Mouse (Mus musculus): Measurements from ENCODE around the gene Akap13.

Akap13 gene

GRCm38 (mm10) chr7:75463579-75464162, 8.3 kb downstream of the Akap13 start:
- no peak for DNase-seq

GRCm38 (mm10) chr7:75467791-75468190, 12.5 kb downstream of the Akap13 start:
- no peak for DNase-seq

DNA sequence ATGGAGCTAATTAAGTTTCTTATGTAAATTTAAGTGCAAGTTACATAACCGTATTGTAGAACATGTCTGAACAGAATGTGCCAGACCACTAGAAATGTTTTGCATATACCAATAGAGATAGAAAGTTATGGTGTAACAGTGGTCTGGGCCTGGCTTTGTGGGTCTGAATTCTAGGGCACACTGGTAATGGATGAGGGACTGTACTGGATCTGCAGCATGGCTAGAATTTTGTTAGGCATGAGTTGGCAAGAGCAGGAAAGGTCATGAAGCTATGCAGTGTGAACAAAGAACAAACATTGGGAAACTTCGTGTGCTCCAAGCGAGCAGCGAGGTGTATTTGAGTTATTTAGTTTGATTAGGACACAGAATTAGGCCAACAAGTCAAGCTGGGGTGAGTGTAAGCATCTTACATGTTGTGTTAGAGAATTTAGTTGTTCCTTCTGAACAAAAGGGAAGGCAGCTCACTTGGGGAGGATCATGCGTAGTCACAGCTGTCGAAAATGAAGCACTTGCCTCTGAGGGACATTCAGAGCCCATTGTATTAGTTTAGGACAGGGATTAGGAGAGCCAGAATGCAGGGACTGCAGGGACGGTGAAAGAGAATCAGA, 15.1 kb downstream of the Akap13 start:
- DNase-seq: peak; percentile 66

DNA sequence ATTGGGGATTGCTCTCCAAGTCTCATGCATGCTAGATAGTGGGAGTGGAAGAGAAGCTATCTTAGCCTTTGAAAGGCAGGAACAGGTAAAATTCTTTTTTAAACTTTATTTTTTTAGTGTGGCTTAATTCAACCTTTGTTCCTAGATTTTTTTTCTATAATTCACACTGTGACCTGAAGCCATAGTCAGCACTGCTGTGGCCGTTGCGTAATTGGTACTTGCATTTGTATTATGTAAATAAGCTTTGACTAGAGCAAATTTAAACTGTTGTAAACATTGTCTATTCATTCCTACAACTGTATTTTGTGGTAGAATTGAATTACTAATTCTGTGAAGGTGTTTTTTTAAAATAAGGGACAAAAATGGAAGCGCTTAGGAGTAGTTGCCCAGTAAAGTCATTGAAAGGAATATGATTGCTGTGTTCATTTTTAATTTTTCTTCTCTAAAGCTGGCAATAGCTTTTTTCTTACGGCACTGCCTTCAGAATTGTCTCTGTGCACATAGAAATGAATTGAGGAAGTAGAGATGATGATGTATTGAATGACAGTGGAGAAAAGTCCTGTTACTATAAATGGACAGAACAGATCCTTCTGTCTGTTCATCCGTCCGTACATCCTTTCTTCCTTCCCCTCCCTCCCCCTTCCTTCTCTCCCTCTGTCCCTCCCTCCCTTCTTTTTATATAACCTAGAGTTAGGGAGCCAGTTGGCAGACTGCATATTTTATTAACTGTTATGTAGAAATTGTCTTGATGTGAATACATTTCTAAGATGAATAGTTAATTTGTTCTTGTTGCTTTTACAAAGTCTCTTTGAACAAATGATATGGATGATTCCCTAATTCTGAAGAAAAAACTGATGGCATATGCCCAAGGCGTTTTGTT, 17.2 kb downstream of the Akap13 start:
- no peak for DNase-seq

DNA sequence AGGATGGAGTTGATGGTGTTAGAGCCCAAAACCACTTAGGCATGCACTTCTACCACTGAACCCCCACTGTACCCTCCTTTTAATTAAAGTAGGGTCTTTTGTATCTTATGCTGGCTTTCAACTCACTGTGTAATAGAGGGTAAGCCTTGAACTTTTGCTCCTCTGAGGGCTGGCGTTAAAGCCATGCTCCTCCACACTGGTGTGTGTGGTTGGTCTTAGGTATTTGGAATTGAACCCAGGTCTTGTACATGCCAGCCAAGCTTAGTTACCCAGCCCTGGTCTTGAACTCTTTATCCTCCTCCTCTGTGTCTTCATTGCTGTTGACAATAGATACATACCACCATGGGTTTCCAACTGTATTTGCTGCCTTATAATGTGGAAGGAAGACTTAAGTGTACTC, 18.0 kb downstream of the Akap13 start:
- DNase-seq: peak; percentile 51

- peak; percentile 46 for DNase-seq
Observed at GRCm38 (mm10) chr7:75474064-75474463, 18.7 kb downstream of the Akap13 start.

- DNase-seq: peak; percentile 8
Observed at GRCm38 (mm10) chr7:75474564-75475150, 19.3 kb downstream of the Akap13 start.

DNA sequence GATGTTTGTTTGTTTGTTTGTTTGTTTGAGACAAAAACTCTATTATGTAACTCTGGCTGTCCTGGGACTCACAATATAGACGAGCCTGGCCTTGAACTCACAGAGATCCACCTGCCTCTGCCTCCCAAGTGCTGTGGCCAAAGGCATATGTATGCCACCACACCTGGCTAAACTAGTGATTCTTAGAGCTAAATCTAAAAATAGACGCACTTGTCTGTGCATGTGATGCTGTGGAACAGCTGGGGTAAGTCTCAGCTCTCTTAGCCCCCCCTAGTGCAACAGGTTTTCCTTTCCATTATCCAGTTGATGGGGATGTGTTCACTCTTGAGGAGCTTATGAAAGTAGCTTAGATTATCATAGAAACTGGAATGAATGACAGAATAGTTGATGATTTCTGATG, 22.7 kb downstream of the Akap13 start:
- DNase-seq: no peak

DNA sequence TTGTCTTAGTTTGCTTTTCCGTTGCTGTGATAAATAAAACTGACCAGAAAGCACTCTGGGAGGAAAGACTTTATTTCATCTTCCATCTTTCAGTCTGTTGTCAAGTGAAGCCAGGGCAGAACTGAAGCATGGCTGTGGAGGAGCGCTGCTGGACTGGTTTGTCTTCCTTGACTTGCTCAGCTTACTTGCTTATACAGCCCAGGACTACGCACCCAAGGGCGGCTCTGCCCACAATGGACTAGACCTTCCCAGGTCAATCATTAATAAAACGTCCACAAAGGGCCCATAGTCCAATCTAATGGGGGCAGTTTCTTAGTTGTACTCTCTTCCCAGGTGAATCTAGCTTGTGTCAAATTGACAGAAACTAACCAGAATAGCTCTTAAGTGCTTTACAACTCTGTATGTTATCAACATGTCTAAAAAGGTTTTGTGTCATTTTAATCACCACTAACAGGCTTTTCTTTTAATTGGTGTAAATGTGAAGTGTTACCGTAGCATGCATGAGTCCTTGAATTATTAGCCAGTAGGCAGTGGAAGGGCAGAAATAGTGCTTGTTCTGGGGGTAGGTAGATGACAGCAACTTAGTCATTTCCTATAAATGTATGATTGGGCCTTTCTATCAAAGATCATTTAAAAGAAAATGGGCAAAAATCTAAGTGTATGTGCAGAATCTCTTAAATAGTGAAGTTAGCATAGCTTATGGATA, 25.5 kb downstream of the Akap13 start:
- no peak for DNase-seq

DNA sequence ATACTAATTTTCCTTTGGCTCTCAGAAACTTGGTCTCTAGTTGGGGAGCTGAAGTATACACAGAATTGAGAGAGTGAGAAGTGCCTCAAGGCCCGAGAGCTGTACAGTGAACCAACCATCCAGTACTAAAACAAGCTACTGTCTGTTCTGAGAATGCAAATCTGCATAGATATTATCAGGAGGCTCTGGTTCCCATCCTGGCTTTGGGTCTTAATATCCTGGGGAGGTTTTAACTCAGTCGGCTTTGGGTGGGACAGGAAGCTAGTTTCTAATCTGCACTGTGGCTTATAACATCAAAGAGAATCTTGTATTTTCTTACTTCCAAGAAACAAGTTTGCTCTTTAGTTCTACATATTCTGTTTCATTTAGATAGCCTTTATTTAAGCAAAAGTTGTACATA, 30.7 kb downstream of the Akap13 start:
- no peak for DNase-seq

DNA sequence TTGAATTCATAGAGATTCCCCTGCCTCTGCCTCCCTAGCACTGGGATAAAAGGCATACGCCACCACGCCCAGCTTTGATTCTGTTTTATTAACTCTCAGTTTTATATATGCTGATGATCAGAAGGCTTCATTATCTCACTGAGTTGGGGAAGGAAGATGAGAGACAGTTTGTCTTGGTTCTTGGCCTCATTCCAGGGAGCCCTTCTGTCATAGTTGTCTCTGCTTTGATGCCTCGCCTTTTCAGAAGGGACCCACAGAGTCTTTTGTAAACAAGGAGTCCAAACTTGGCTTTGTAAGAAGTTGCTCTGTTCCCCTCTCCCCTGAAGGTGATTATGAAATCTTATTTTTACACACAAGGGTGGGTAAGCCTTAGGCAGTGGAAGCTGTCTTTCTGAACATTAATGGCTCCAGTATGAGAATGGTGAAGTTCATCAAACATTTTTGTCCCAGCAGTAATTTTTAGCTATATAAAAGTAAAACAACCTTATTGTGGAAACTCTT, 40.7 kb downstream of the Akap13 start:
- no peak for DNase-seq

DNA sequence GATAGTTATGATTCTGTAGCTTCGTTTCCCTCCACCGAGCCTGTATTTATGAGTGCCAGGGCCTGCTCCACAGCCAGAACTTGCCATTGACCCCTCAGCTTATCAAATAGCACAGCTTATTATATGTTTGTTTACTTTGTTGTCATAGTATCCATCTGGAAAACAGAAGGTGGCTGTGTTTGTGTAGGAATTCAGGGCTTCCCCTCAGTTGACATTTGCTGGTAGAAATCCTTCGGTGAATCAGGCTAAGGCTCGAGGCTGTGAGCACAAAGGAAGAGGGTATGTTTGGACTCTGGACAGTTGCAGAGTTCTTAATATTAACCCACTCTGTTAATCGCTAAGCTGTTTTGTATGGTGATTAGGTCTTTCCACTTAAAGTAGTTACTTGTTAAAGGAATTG, 43.3 kb downstream of the Akap13 start:
- DNase-seq: peak; percentile 91

DNA sequence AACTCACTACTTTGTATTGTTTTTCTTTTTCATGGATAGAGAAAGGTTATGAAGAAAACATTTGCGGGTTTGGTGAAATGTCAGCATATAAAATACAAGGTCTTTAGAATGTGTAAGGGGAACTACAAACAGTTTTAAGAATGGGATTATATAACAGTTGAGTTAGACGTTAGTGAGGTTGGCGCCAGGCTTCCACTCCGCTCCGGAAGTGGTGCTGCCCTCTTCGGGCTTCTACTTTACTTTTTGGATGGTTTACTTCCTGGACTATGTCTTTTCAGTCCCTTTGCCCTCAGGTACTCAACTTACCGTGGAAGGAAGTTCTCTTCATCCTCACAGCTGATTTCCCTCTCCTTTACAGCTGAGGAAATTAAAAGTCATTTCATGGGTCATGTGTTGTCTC, 43.9 kb downstream of the Akap13 start:
- DNase-seq: no peak

- no peak for DNase-seq
Observed at GRCm38 (mm10) chr7:75500164-75500563, 44.8 kb downstream of the Akap13 start.

DNA sequence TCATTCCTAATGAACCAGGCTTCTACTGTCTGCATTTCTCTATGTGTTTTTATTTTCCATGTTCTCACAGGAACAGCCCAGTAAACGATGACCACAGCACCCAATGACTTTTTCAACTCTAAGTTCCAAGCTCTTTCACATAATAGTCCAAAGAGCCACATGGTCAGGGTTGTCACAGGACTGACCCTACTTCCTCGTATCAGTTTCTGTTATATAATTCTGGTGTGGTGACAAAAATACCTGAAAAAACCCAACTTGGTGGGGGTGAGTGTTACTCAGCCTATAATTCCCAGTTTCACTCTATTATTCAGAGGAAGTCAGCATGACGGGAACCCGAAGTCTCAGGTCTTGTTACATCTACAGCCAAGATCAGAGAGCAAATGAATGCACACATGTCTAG, 45.5 kb downstream of the Akap13 start:
- no peak for DNase-seq

GRCm38 (mm10) chr7:75504524-75504923, 49.2 kb downstream of the Akap13 start:
- no peak for DNase-seq

DNA sequence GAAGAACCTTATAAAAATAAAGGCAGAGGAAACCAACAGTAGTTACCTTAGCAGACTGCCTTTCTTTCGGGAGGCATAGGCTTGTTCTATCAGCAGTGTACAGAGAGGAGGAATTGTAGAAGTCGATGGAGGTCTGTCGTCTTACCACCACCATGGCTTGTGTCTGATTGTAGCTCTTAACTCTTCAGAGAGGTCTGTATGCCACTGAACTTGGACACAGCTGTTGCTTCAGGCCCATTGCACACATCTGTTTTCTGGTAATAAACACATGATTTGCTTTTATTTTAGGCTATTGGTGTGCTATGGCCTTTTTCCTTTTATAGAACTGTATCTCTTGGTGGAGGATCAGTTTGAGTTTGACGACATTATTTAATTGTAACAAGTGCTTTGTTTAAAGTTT, 51.3 kb downstream of the Akap13 start:
- DNase-seq: peak; percentile 69

- no peak for DNase-seq
Observed at GRCm38 (mm10) chr7:75509085-75509873, 53.9 kb downstream of the Akap13 start.

GRCm38 (mm10) chr7:75515472-75515871, 60.1 kb downstream of the Akap13 start:
- peak; percentile 65 for DNase-seq

- DNase-seq: peak; percentile 68
Observed at GRCm38 (mm10) chr7:75516716-75517619, 61.6 kb downstream of the Akap13 start.

GRCm38 (mm10) chr7:75520531-75520930, 65.2 kb downstream of the Akap13 start:
- DNase-seq: peak; percentile 51
